Mouse (Mus musculus) thymus, adult 2 months (tissue): ENCODE results near the gene Rita1.

Source experiments
- CTCF ChIP-seq: fragments of 200-500 bp; IDR thresholded peaks from 2 replicates; pipeline ENCODE4 v1.5.1; 2012; ENCODE audit warnings: mild to moderate bottlenecking, control low read depth, low read length, moderate library complexity, borderline replicate concordance; ENCODE audit not compliant: control insufficient read depth, poor library complexity, insufficient read depth; ENCODE audit errors: extremely low read depth
- POLR2A ChIP-seq: fragments of 200-500 bp; IDR thresholded peaks from 2 replicates; pipeline ENCODE4 v1.6.1; 2012; ENCODE audit warnings: mild to moderate bottlenecking, low read length, control low read depth, moderate library complexity; ENCODE audit not compliant: control insufficient read depth, poor library complexity, insufficient read depth; ENCODE audit errors: extremely low read depth

DNA sequence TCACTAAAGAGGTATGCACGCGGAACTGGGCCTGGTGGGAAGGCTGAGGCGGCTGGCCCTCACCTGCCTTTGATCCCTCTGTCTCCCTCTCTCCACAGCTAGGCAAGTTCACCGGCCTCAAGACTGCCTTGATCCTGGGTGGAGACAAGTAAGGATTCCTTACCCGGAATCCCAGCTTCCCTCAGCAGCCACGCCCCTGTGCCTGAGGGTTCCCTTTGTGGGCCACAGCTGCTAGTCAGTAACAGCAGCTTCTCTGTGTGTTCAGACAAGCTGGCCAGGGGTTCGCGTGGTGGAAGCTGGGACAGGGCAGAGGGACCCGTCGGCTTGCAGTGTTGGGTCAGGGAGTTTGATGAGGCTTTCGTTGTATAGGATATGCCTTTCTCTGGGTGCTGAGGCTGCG is 6.4 kb upstream of the Rita1 start:
- TF ChIP-seq CTCF (no peak), POLR2A (no peak)
